Mouse (Mus musculus) c-Kit-positive CD71-positive TER-119-positive erythroid progenitor cells, embryonic 14.5 days (primary cell): ENCODE measurements around the gene Spata5.
"Not testable (repeated sequence)": the region's sequence is repeated elsewhere in the genome, so short reads cannot be mapped to it uniquely, and the experiment has no call there.

ENCODE experiments used
- DNase-seq: peaks from one replicate; pipeline ENCODE4 v3.0.0-alpha.2; 2013; ENCODE audit warnings: low spot score

Gene Spata5

GRCm38 (mm10) chr3:37510055-37511032 lies 90.6 kb downstream of the Spata5 start:
- DNase-seq: peak; percentile 78

GRCm38 (mm10) chr3:37515485-37515884 lies 95.8 kb downstream of the Spata5 start:
- peak; percentile 81 for DNase-seq

- no peak for DNase-seq
Observed at GRCm38 (mm10) chr3:37516379-37516778, 96.7 kb downstream of the Spata5 start.

- no peak for DNase-seq
Observed at GRCm38 (mm10) chr3:37518611-37519010, 98.9 kb downstream of the Spata5 start.

- DNase-seq: no peak
Observed at GRCm38 (mm10) chr3:37520334-37521023, 100.8 kb downstream of the Spata5 start.

- no peak for DNase-seq
Observed at GRCm38 (mm10) chr3:37532079-37532478, 112.4 kb downstream of the Spata5 start.

- not testable (repeated sequence) for DNase-seq
Observed at GRCm38 (mm10) chr3:37540701-37541100, 121.0 kb downstream of the Spata5 start.

- DNase-seq: no peak
Observed at GRCm38 (mm10) chr3:37546351-37546750, 126.7 kb downstream of the Spata5 start.

- no peak for DNase-seq
Observed at GRCm38 (mm10) chr3:37550190-37550589, 130.5 kb downstream of the Spata5 start.

- no peak for DNase-seq
Observed at GRCm38 (mm10) chr3:37550594-37550993, 130.9 kb downstream of the Spata5 start.

- DNase-seq: no peak
Observed at GRCm38 (mm10) chr3:37551486-37551885, 131.8 kb downstream of the Spata5 start.

- no peak for DNase-seq
Observed at GRCm38 (mm10) chr3:37552244-37552643, 132.5 kb downstream of the Spata5 start.

GRCm38 (mm10) chr3:37553371-37554033 lies 133.8 kb downstream of the Spata5 start:
- peak; percentile 69 for DNase-seq

GRCm38 (mm10) chr3:37556412-37557113 lies 136.9 kb downstream of the Spata5 start:
- no peak for DNase-seq

GRCm38 (mm10) chr3:37557741-37558479 lies 138.2 kb downstream of the Spata5 start:
- DNase-seq: peak; percentile 65

GRCm38 (mm10) chr3:37559339-37559738 lies 139.6 kb downstream of the Spata5 start:
- DNase-seq: peak; percentile 86

GRCm38 (mm10) chr3:37561466-37561865 lies 141.8 kb downstream of the Spata5 start:
- DNase-seq: no peak

- DNase-seq: no peak
Observed at GRCm38 (mm10) chr3:37566097-37566496, 146.4 kb downstream of the Spata5 start.

GRCm38 (mm10) chr3:37567505-37567904 lies 147.8 kb downstream of the Spata5 start:
- no peak for DNase-seq

- DNase-seq: no peak
Observed at GRCm38 (mm10) chr3:37568780-37569179, 149.1 kb downstream of the Spata5 start.
